Mouse (Mus musculus) spleen, postnatal 0 days (tissue): ENCODE results near the gene Rnf216. TPM values are rescaled to one million over a fixed set of nuclear protein-coding genes. Genes with fewer than 3 reads are reported as not detected.

ENCODE experiments used
- polyA plus RNA-seq: library from polyadenylated mRNA; unstranded; fragments of >200 nt; fragmentation: Nextera tagmentation; extraction: Ambion mirVana; gene quantifications from 2 replicates; pipeline ENCODE4 v1.2.1, GENCODE M21; 2015

Rnf216 gene
- 21.4 and 23.9 TPM in 2 replicates for polyA plus RNA-seq

DNA sequence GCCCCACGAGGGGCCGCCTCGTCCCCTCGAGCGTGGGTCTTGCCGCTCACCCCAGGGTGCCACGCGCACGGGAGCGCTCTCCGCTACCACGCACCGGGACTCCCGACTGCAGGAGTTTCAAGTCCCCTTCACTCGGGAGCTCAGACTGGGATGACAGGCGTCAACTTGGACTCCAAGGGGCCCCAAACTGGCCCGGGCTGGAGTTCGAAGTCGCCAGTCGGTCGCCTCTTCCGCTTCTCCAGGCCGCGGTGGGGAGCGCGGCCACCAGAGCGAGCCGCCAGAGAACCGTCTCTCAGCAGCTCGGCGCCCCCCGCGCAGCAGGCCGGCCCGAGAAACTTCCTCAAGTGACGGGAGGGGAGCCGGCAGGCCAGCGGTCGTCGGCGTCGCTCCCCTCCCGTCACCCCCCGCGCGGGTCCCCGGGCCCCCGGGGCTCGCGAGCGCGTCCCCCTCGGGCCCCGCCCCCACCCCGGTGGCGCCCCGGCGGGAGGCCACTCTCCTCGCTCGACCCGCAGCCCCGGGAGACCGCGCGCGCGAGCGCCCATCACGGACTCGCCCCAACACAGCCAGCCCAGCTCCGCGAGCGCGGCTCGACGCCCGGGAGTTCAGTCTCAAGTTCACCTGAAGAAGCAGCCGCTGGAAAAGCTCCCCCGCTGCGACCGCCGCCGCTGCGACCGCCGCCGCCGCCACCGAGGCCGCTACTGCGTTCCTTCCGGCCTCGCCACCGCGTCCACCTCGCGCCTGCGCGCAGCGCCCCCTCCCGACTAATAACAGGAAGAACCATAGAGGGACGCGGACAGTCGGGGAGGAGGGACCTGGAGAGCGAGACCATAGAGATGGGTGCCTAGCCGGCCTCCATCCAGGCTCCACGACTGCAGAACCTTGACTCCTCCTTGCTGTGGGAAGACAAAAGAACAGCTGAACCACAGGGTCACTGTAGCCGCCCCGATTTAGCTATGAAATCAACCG, at the start of gene Rnf216:
Gene Rnf216, minus strand, starts transcription at position 714 of the 966 bp plus-strand sequence.

GRCm38 (mm10) chr5:143147481-143147880, 34.7 kb upstream of the Rnf216 start, which contains the start of gene Olfr718-ps1:
Gene Olfr718-ps1 (minus strand): TSS chr5:143147581.

DNA sequence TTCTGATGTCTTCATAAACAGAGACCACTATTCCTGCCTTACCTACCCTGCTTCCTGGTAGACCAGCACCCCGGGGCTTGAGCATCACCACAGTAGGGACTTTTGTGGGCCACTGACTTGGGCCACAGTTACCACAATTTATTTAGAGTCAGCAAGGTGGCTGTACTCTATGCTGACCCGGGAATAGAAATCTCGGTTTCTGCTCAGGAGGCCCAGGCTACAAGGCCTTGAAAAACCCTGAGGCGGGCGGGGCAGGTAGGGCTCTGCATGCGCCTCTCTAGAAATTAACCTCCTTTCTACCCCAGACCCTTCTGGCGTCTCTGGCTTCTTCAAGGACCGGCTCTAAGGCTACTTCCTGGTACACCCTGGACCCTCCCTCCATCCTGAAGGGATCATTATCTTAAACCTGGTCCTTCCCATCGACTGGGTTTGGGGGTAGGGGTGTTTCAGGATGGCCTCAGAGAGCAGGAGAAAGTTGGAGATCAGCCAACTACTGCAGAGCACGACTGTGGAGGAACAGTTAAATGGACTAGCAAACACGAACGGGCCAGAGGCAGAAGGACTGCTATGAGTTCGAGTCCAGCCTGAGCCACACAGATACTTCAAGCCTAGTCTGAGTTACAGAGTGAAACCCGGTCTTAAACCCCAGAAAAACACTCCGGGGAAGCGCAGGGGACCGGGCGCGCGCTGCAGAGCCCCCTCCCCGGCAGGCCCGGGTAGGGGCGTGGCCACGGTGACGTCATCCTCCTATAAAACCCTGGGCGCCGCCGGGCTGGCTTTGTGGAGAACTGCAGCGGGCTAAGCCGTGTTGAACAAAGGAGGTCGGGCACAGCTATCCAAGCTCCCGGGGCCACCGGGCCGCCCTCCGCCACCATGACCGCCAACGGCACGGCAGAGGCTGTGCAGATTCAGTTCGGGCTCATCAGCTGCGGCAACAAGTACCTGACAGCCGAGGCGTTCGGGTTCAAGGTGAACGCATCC, 152.9 kb downstream of the Rnf216 start, which contains the start of gene Fscn1:
Gene Fscn1, plus strand, starts transcription at position 768 of the 981 bp plus-strand sequence.

Other genes with a start within 250 kb of the Rnf216 start
- 4.6 and 6.9 TPM in 2 replicates for gene Fbxl18, start 217.6 kb downstream of the Rnf216 start, polyA plus RNA-seq
- 14,276 and 16,026 TPM in 2 replicates for gene Actb, start 206.2 kb downstream of the Rnf216 start, polyA plus RNA-seq
- 31.0 and 35.7 TPM in 2 replicates for gene Fscn1, start 152.7 kb downstream of the Rnf216 start, polyA plus RNA-seq
- not detected in 2 replicates for gene Olfr718-ps1, start 34.6 kb upstream of the Rnf216 start, polyA plus RNA-seq
- 5.0 and 5.4 TPM in 2 replicates for gene Rbak, start 67.8 kb upstream of the Rnf216 start, polyA plus RNA-seq
- not detected in 2 replicates for gene Spdye4b, start 68.0 kb upstream of the Rnf216 start, polyA plus RNA-seq
- not detected in 2 replicates for gene Spdye4a, start 113.9 kb upstream of the Rnf216 start, polyA plus RNA-seq
- 3.1 and 3.5 TPM in 2 replicates for gene Zfp12, start 122.2 kb upstream of the Rnf216 start, polyA plus RNA-seq
- gene Zfp316, start 157.0 kb upstream of the Rnf216 start, polyA plus RNA-seq, result 0.79 and 0.93 TPM in 2 replicates
- 0.04 TPM in 2 replicates for gene Zfp853, start 180.6 kb upstream of the Rnf216 start, polyA plus RNA-seq
- 26.4 and 27.0 TPM in 2 replicates for gene E130309D02Rik, start 202.4 kb upstream of the Rnf216 start, polyA plus RNA-seq
- gene Zdhhc4, start 216.3 kb upstream of the Rnf216 start, polyA plus RNA-seq, result 50.5 and 55.1 TPM in 2 replicates
- gene Grid2ip, start 244.3 kb upstream of the Rnf216 start, polyA plus RNA-seq, result not detected in 2 replicates